Mouse (Mus musculus) small intestine, adult 2 months (tissue): ENCODE measurements around the gene Atrn.

Source experiments
- CTCF ChIP-seq: fragments of 200-500 bp; IDR thresholded peaks from 2 replicates; pipeline ENCODE4 v1.5.1; 2012; ENCODE audit warnings: low read depth, mild to moderate bottlenecking, control low read depth, inconsistent platforms, low read length, moderate library complexity, mixed read lengths; ENCODE audit not compliant: insufficient replicate concordance, insufficient read length; ENCODE audit errors: extremely low read depth
- POLR2A ChIP-seq: fragments of 200-500 bp; IDR thresholded peaks from 2 replicates; pipeline ENCODE4 v1.6.1; 2012; ENCODE audit warnings: low read depth, mild to moderate bottlenecking, control low read depth, inconsistent platforms, low read length, moderate library complexity

DNA sequence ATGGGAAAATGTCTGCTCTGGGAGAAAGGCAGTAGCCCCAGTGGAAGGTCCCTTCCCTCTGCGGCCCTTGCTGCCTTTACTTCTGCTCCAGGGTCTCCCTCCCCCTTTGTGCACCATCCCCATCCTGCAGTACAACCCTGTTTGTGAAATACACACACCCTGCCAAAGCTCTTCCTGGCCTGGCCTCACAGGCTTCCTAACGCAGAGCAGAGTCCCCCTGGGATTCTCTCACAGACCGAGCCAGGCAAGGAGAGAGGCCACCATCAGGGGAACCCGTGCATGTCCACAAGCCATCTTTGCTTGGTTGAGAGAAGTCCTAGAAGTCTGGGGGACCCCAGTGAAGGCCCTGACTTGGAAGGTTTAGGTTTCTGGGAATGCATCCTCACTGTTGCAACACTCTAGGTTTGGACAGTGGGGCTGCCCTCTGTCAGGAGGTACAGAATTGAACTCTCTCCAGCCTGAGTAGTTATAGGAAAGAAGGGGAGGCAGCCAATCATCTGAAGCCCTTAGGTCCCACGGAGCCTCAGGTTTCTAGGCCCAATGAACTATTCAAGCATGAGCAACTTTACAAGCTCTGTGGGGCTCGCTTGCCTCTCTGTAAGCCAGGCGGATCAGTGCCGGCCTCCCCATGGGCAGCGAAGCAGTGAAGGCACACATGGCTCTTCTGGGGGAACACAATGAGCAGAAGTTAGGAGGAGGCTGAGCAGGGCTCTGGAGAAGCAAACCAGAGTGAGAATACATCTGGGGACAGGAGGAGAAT, 153.7 kb downstream of the Atrn start:
- TF ChIP-seq CTCF (no peak), POLR2A (no peak)
